12 mouse cellular contexts compared by ENCODE assay signal in genomic region chr9:59198221-59198875, GRCm38 (mm10).
DNase-seq lines count a peak whose midpoint lies in the region; ATAC-seq and TF ChIP-seq lines count a peak whose summit lies in the region.
"Had no signal": no experiment of that assay in that cellular context is flagged by ENCODE, and none has a peak within 500 bp of the region (broad histone marks: within the 10 kb centered on the region; RNA-seq: fewer than 3 reads in every experiment).

No protein-coding gene starts in this region.

- no peak for ATAC-seq in hindbrain, embryonic 14.5 days (ENCODE audit: low FRiP score)
- ATAC-seq in midbrain, postnatal 0 days (ENCODE audit: low FRiP score): no peak
- ATAC-seq in midbrain, embryonic 11.5 days (ENCODE audit: low FRiP score): no peak
- ATAC-seq in stomach, embryonic 15.5 days (ENCODE audit: insufficient read depth, low FRiP score, low read depth): peak; percentile 47; the same call in 1 of the 2 replicates

- no peak for DNase-seq in hindbrain, embryonic 10.5 days (ENCODE audit: low spot score)
- DNase-seq in hindbrain, embryonic 14.5 days (ENCODE audit: low spot score): no peak
- DNase-seq in midbrain, postnatal 0 days (ENCODE audit: low spot score): peak; percentile 30
- DNase-seq in midbrain, embryonic 11.5 days (ENCODE audit: low spot score, missing footprints): no peak
- peak; percentile 25 to 72 for DNase-seq in left cerebral cortex, postnatal 14 days (ENCODE audit: low spot score in 2 of 2)
- no peak for DNase-seq in B cell, adult 2 months
- no peak for DNase-seq in thymus, postnatal 10 days (ENCODE audit: low spot score in 2 of 2)
- DNase-seq: kidney, adult 8-10 months; lung, postnatal 36 days had no signal

- intact Hi-C loops in left cerebral cortex, postnatal 14 days (cut with DNase I): loop anchor here (5.0 kb wide), 1 partner anchor 161 kb away; the partner anchor contains the start of gene Neo1

- no peaks in the 10 kb centered on the region for H3K36me3 ChIP-seq in hindbrain, embryonic 10.5 days
- H3K36me3 ChIP-seq in hindbrain, embryonic 14.5 days (replicated peaks; ENCODE audit: control insufficient read depth, insufficient read depth): no peaks in the 10 kb centered on the region
- H3K36me3 ChIP-seq in midbrain, postnatal 0 days (ENCODE audit: insufficient read depth, low read length): no peaks in the 10 kb centered on the region
- H3K36me3 ChIP-seq in midbrain, embryonic 11.5 days (ENCODE audit: control insufficient read depth, insufficient read depth, low read length): no peaks in the 10 kb centered on the region
- no peaks in the 10 kb centered on the region for H3K36me3 ChIP-seq in stomach, embryonic 15.5 days
- H3K36me3 ChIP-seq: limb, embryonic 15.5 days had no signal

- no peak overlapping the region for H3K4me3 ChIP-seq in hindbrain, embryonic 10.5 days
- H3K4me3 ChIP-seq in hindbrain, embryonic 14.5 days (replicated peaks; ENCODE audit: low read length): no peak overlapping the region
- H3K4me3 ChIP-seq in midbrain, postnatal 0 days (ENCODE audit: low read depth, low read length): no peak overlapping the region
- H3K4me3 ChIP-seq in midbrain, embryonic 11.5 days (ENCODE audit: low read depth, low read length): no peak overlapping the region
- H3K4me3 ChIP-seq in stomach, embryonic 15.5 days (replicated peaks): no peak overlapping the region
- H3K4me3 ChIP-seq: erythroblast, embryonic 14.5 days; limb, embryonic 15.5 days had no signal

- no peak overlapping the region for H3K9ac ChIP-seq in hindbrain, embryonic 14.5 days
- H3K9ac ChIP-seq in midbrain, postnatal 0 days (replicated peaks; ENCODE audit: low read length, poor library complexity, severe bottlenecking): no peak overlapping the region
- H3K9ac ChIP-seq in midbrain, embryonic 11.5 days (ENCODE audit: low read length): no peak overlapping the region
- no peak overlapping the region for H3K9ac ChIP-seq in stomach, embryonic 15.5 days
- H3K9ac ChIP-seq: limb, embryonic 15.5 days had no signal

- WGBS in hindbrain, embryonic 10.5 days: 68% methylated on average over 6 of the region's 6 CpGs
- 55% methylated on average over 6 of the region's 6 CpGs for WGBS in hindbrain, embryonic 14.5 days
- WGBS in midbrain, postnatal 0 days: 68% methylated on average over 6 of the region's 6 CpGs
- 77% methylated on average over 6 of the region's 6 CpGs for WGBS in midbrain, embryonic 11.5 days
- WGBS in stomach, embryonic 15.5 days: 26% methylated on average over 6 of the region's 6 CpGs

- H3K9me3 ChIP-seq in hindbrain, embryonic 10.5 days: no peaks in the 10 kb centered on the region
- H3K9me3 ChIP-seq in hindbrain, embryonic 14.5 days (ENCODE audit: control insufficient read depth, low read length): no peaks in the 10 kb centered on the region
- no peaks in the 10 kb centered on the region for H3K9me3 ChIP-seq in midbrain, postnatal 0 days (ENCODE audit: low read length)
- H3K9me3 ChIP-seq in midbrain, embryonic 11.5 days (ENCODE audit: control insufficient read depth, low read length): no peaks in the 10 kb centered on the region
- no peaks in the 10 kb centered on the region for H3K9me3 ChIP-seq in stomach, embryonic 15.5 days
- H3K9me3 ChIP-seq: limb, embryonic 15.5 days had no signal

- no peak overlapping the region for H3K4me2 ChIP-seq in hindbrain, embryonic 14.5 days (replicated peaks)
- no peak overlapping the region for H3K4me2 ChIP-seq in midbrain, postnatal 0 days (ENCODE audit: low read depth, low read length, poor library complexity, severe bottlenecking)
- no peak overlapping the region for H3K4me2 ChIP-seq in midbrain, embryonic 11.5 days
- no peak overlapping the region for H3K4me2 ChIP-seq in stomach, embryonic 15.5 days
- H3K4me2 ChIP-seq: limb, embryonic 15.5 days had no signal

- TF ChIP-seq CTCF in midbrain, postnatal 0 days (IDR thresholded peaks at IDR 0.05): no peak

- no peaks in the 10 kb centered on the region for H3K27me3 ChIP-seq in hindbrain, embryonic 10.5 days (ENCODE audit: insufficient read depth, poor library complexity, severe bottlenecking)
- H3K27me3 ChIP-seq in hindbrain, embryonic 14.5 days (ENCODE audit: control insufficient read depth, insufficient read depth, low read length): no peaks in the 10 kb centered on the region
- H3K27me3 ChIP-seq in midbrain, postnatal 0 days (ENCODE audit: insufficient read depth, low read length): no peaks in the 10 kb centered on the region
- no peaks in the 10 kb centered on the region for H3K27me3 ChIP-seq in midbrain, embryonic 11.5 days (ENCODE audit: control insufficient read depth, insufficient read depth, low read length)
- no peaks in the 10 kb centered on the region for H3K27me3 ChIP-seq in stomach, embryonic 15.5 days (replicated peaks)
- H3K27me3 ChIP-seq: limb, embryonic 15.5 days had no signal

- H3K27ac ChIP-seq in hindbrain, embryonic 10.5 days: peak overlapping the region; percentile 13; the same call in 1 of the 2 replicates
- no peak overlapping the region for H3K27ac ChIP-seq in hindbrain, embryonic 14.5 days
- no peak overlapping the region for H3K27ac ChIP-seq in midbrain, postnatal 0 days (ENCODE audit: low read depth, low read length)
- no peak overlapping the region for H3K27ac ChIP-seq in midbrain, embryonic 11.5 days (ENCODE audit: low read depth, low read length)
- H3K27ac ChIP-seq in stomach, embryonic 15.5 days: no peak overlapping the region

- peaks cover 14% of the 10 kb centered on the region; the same call in 1 of the 2 replicates for H3K4me1 ChIP-seq in hindbrain, embryonic 10.5 days (replicated peaks)
- no peaks in the 10 kb centered on the region for H3K4me1 ChIP-seq in hindbrain, embryonic 14.5 days (replicated peaks; ENCODE audit: control insufficient read depth, insufficient read depth, low read length)
- no peaks in the 10 kb centered on the region for H3K4me1 ChIP-seq in midbrain, postnatal 0 days (ENCODE audit: insufficient read depth, low read length)
- no peaks in the 10 kb centered on the region for H3K4me1 ChIP-seq in midbrain, embryonic 11.5 days (ENCODE audit: control insufficient read depth, insufficient read depth, low read length)
- peaks cover 4% of the 10 kb centered on the region; the same call in 1 of the 2 replicates for H3K4me1 ChIP-seq in stomach, embryonic 15.5 days

Comparison
In these comparisons a context has a peak if more than half of its experiments do, and no peak if none do; other contexts are left out.
1. DNase-seq: peak in midbrain, postnatal 0 days (single experiment) and left cerebral cortex, postnatal 14 days (2 of 2); none in hindbrain, embryonic 10.5 days (single experiment), hindbrain, embryonic 14.5 days (single experiment), midbrain, embryonic 11.5 days (single experiment), B cell, adult 2 months (0 of 2) and thymus, postnatal 10 days (0 of 2).